Mouse (Mus musculus): ENCODE measurements around the gene Rbm31y. TPM values are rescaled to one million over a fixed set of nuclear protein-coding genes. Genes with fewer than 3 reads are reported as not detected.
"Not testable (repeated sequence)": the region's sequence is repeated elsewhere in the genome, so short reads cannot be mapped to it uniquely, and the experiment has no call there.

Gene Rbm31y
- total RNA-seq (2014; rRNA removed) (not detected in 2 replicates), polyA plus RNA-seq (2015; fragmentation: Nextera tagmentation; extraction: Ambion mirVana) (not detected in 2 replicates)

DNA sequence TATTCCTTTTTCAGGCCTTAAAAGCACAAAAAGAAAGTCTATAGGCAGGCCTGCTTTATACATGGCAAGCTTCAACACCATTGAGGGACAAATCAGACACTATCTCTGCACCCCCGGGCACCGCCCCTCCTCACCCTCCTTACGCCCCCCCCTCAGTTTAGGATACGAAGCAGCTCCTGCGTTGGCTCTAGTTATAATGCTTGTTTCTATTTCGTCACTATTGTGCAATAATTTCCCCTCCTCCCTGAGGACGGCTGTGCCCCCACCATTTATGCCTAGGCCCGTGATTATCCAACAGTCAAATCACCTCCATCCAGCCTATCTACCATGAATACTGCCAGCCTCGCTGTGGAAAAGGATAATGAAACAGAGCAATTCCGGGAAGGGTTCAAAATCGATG lies at the start of gene Rbm31y:
Gene Rbm31y (plus strand): TSS at position 301 of the 400 bp plus-strand sequence.
- not testable (repeated sequence) for H3K9me3 ChIP-seq (ENCODE audit: low read length); H3K4me3 ChIP-seq (ENCODE audit: low read depth, low read length); H3K4me1 ChIP-seq (ENCODE audit: insufficient read depth); ATAC-seq; H3K4me2 ChIP-seq (ENCODE audit: low read depth); H3K9ac ChIP-seq; H3K36me3 ChIP-seq (ENCODE audit: insufficient read depth); DNase-seq; H3K27ac ChIP-seq (ENCODE audit: low read depth, low read length); H3K27me3 ChIP-seq (ENCODE audit: insufficient read depth, low read length)
- no CpG with 5 or more reads among the region's 11 CpGs for WGBS
